Mouse (Mus musculus) brain, embryonic 14.5 days (tissue): Measurements from ENCODE around the gene Csdc2.

ENCODE experiments used
- CTCF ChIP-seq: fragments of 200-500 bp; IDR thresholded peaks from 2 replicates; pipeline ENCODE4 v1.5.1; 2012; ENCODE audit warnings: inconsistent platforms, mild to moderate bottlenecking, moderate library complexity, borderline replicate concordance; ENCODE audit not compliant: insufficient read depth, insufficient read length; ENCODE audit errors: extremely low read depth
- POLR2A ChIP-seq: fragments of 200-500 bp; IDR thresholded peaks from 2 replicates; pipeline ENCODE4 v1.6.1; 2012; ENCODE audit warnings: mild to moderate bottlenecking, inconsistent platforms, borderline replicate concordance; ENCODE audit not compliant: poor library complexity, insufficient read depth, insufficient read length, severe bottlenecking; ENCODE audit errors: extremely low read depth

GRCm38 (mm10) chr15:81980321-81980720 lies 43.8 kb downstream of the Csdc2 start, which contains the start of gene 1700029P11Rik:
- TF ChIP-seq CTCF, result no peak
- TF ChIP-seq POLR2A, result no peak
